Mouse (Mus musculus) liver, embryonic 14.5 days (tissue): ENCODE data around the gene Olfr907. TPM values are rescaled to one million over a fixed set of nuclear protein-coding genes. Genes with fewer than 3 reads are reported as not detected.

Source experiments
- ATAC-seq: fragments of 200-750 bp; cut with Nextera tagmentation; 2 replicates; pipeline ENCODE4 v1.8.0; 2017; ENCODE audit warnings: moderate number of reproducible peaks, mild to moderate bottlenecking, moderate library complexity; ENCODE audit not compliant: insufficient read depth
- DNase-seq, 3 experiments: peaks; one replicate each; pipeline ENCODE4 v3.0.0-alpha.2; 2012 to 2013; ENCODE audit warnings: low read depth in 3 of 3, low spot score in 3 of 3
- H3K27ac ChIP-seq: fragments of 300-500 bp; sonication (generic); 2 replicates; pipeline ENCODE4 v1.5.1; 2014; ENCODE audit warnings: moderate library complexity, mild to moderate bottlenecking, control low read depth, inconsistent platforms
- H3K27me3 ChIP-seq: fragments of 300-500 bp; sonication (generic); 2 replicates; pipeline ENCODE4 v1.6.1; 2014; ENCODE audit warnings: mild to moderate bottlenecking, low read length, moderate library complexity; ENCODE audit not compliant: control insufficient read depth, insufficient read depth
- H3K36me3 ChIP-seq: fragments of 300-500 bp; sonication (generic); replicated peaks from 2 replicates; pipeline ENCODE4 v1.6.1; 2014; ENCODE audit warnings: low read depth; ENCODE audit not compliant: control insufficient read depth, insufficient read depth
- H3K4me1 ChIP-seq, 2 experiments: fragments of 200-500 bp in 1 of 2; fragments of 300-500 bp in 1 of 2; sonication (generic) in 1 of 2; replicated peaks; 2 replicates each; pipeline ENCODE4 v1.6.1; 2012 to 2014; ENCODE audit warnings: antibody characterized with exemption in 1 of 2, inconsistent platforms in 1 of 2, low read length in 1 of 2; ENCODE audit not compliant: control insufficient read depth in 2 of 2, insufficient read depth in 2 of 2
- H3K4me2 ChIP-seq: fragments of 300-500 bp; sonication (generic); 2 replicates; pipeline ENCODE4 v1.6.1; 2014; ENCODE audit warnings: low read depth, mild to moderate bottlenecking, control low read depth, moderate library complexity
- H3K4me3 ChIP-seq, 2 experiments: fragments of 200-500 bp in 1 of 2; fragments of 300-500 bp in 1 of 2; sonication (generic) in 1 of 2; 2 replicates each; pipeline ENCODE4 v1.5.1; 2012 to 2014; ENCODE audit warnings: low read depth in 2 of 2, low read length in 2 of 2, mild to moderate bottlenecking in 2 of 2, control low read depth in 1 of 2, inconsistent platforms in 1 of 2, moderate library complexity in 1 of 2; ENCODE audit not compliant: insufficient read depth in 1 of 2
- H3K9ac ChIP-seq: fragments of 300-500 bp; sonication (generic); replicated peaks from 2 replicates; pipeline ENCODE4 v1.6.1; 2014; ENCODE audit warnings: mild to moderate bottlenecking, control low read depth, moderate library complexity
- H3K9me3 ChIP-seq: fragments of 300-500 bp; sonication (generic); 2 replicates; pipeline ENCODE4 v1.6.1; 2016; ENCODE audit warnings: low read length, mixed read lengths; ENCODE audit not compliant: control insufficient read depth
- CTCF ChIP-seq: IDR thresholded peaks from 2 replicates; pipeline ENCODE4 v1.5.1; 2016; ENCODE audit warnings: antibody characterized with exemption, low read depth, control low read depth
- EP300 ChIP-seq: IDR thresholded peaks from 2 replicates; pipeline ENCODE4 v1.6.1; 2016; ENCODE audit warnings: antibody characterized with exemption, low read depth
- WGBS: fragments of 180-500 bp; shearing (Covaris S2); extraction: QIAGEN DNeasy Blood & Tissue Kit; methylation state at CpG from one replicate; pipeline ENCODE4 v1.1.7; 2014; ENCODE audit not compliant: insufficient replicate concordance; 5-methylcytosine and 5-hydroxymethylcytosine counted together
- polyA plus RNA-seq, 2 experiments: library from polyadenylated mRNA; depleted of rRNA in 1 of 2; stranded (reverse) in 1 of 2; unstranded in 1 of 2; fragments of >200 nt; fragmentation: Nextera tagmentation in 1 of 2; extraction: Ambion mirVana in 1 of 2; gene quantifications; 2 replicates each; pipeline versions ENCODE4 v1.2.1 to v1.2.3; 2012 to 2014

Olfr907 gene
- polyA plus RNA-seq, 2 experiments = not detected

DNA sequence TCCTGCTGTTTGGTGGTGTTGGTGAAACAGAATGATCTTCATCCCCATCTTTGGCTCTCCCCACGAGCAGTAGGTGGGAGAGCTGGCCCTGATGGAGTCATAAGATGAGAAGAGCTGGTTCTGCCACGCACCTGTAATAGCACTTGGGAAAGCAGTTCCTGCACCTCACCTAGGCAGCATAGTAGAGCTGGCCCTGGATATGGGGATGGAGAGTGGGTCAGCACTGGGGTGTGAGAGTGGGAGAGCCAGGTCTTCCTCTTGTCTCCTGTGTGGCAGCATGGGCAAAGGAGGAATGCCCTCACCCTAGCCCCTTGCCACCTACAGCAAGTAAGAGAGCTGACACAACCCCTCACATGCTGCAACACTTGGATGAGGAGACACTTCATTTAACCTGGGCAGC is 16.8 kb downstream of the Olfr907 start:
- H3K4me3 ChIP-seq = no peak overlapping the region
- no peak overlapping the region for H3K9ac ChIP-seq
- H3K27ac ChIP-seq = no peak overlapping the region
- TF ChIP-seq EP300 = no peak
- no peak for TF ChIP-seq CTCF
- DNase-seq = no peak
- no peaks in the 10 kb centered on the region for H3K36me3 ChIP-seq
- H3K4me1 ChIP-seq = no peaks in the 10 kb centered on the region
- ATAC-seq = no peak
- WGBS = 34% methylated on average over 2 of the region's 2 CpGs
- no peaks in the 10 kb centered on the region for H3K27me3 ChIP-seq
- H3K4me2 ChIP-seq = no peak overlapping the region
- H3K9me3 ChIP-seq = no peaks in the 10 kb centered on the region

DNA sequence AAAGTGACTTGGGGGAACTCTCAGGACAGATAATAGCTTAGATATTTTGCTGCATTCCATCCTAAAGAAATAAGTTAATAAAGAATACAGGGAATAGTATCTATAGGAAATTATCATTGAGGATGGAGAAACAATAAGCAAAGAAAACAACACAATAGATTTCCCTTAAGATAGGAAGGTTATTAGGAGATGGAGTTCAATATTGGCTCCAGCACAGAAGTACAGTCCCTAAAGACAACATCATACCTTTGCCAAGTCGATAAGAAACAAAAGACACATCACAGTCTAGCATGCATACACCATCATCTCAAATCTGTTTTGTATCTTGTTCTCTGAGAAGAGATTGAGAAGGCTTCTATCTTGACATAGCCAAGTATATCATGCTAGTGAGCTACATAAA is 25.7 kb downstream of the Olfr907 start, which contains the start of gene Olfr911-ps1:
TSS of gene Olfr911-ps1 (plus strand) at position 301 of the 400 bp plus-strand sequence.
- TF ChIP-seq CTCF (no peak), EP300 (no peak)
- Histone ChIP-seq H3K4me2 (no peak within 1 kb of the TSS), H3K36me3 (no peaks in the 10 kb centered on the region), H3K4me3 (no peak within 1 kb of the TSS), H3K27me3 (no peaks in the 10 kb centered on the region), H3K9ac (no peak within 1 kb of the TSS), H3K4me1 (no peaks in the 10 kb centered on the region), H3K9me3 (no peaks in the 10 kb centered on the region), H3K27ac (no peak within 1 kb of the TSS)
- no peak for ATAC-seq
- 33% methylated on average over 1 of the region's 1 CpGs for WGBS
- DNase-seq = no peak

DNA sequence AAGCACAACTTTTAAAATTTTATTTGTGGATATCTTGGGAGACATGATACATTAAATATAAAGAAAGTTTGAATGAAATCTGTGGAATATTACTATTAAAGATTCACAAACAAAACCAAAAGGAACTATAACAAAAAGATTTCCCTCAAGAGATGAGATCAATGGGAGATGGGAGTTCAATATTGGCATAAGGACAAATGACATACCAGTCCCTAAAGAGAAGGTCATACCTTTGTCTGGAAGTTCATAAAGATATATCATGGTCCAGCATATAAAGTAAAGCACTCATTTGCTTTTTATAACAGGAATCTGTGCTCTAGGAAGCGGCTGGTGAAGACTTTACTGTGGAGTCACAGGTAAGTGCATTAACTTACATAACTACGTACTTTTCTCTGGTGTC is 41.9 kb downstream of the Olfr907 start, which contains the start of gene Olfr910:
TSS of gene Olfr910 (plus strand) at position 301 of the 400 bp plus-strand sequence.
- Histone ChIP-seq H3K4me2 (no peak within 1 kb of the TSS), H3K27ac (no peak within 1 kb of the TSS), H3K27me3 (no peaks in the 10 kb centered on the region), H3K9me3 (no peaks in the 10 kb centered on the region), H3K4me3 (no peak within 1 kb of the TSS), H3K4me1 (no peaks in the 10 kb centered on the region), H3K36me3 (no peaks in the 10 kb centered on the region), H3K9ac (no peak within 1 kb of the TSS)
- TF ChIP-seq EP300 (no peak), CTCF (no peak)
- WGBS = 63% methylated on average over 2 of the region's 2 CpGs
- DNase-seq (no peak), ATAC-seq (no peak)

Other genes with a start within 250 kb of the Olfr907 start
- not detected in 2 replicates for gene Olfr143, start 243.0 kb upstream of the Olfr907 start, polyA plus RNA-seq (2012; rRNA removed)
- not detected in 2 replicates for gene Olfr143, start 243.0 kb upstream of the Olfr907 start, polyA plus RNA-seq (2014; fragmentation: Nextera tagmentation; extraction: Ambion mirVana)
- not detected in 2 replicates for gene Olfr895, start 227.9 kb upstream of the Olfr907 start, polyA plus RNA-seq (2012; rRNA removed)
- not detected in 2 replicates for gene Olfr895, start 227.9 kb upstream of the Olfr907 start, polyA plus RNA-seq (2014; fragmentation: Nextera tagmentation; extraction: Ambion mirVana)
- not detected in 2 replicates for gene Olfr896-ps1, start 204.7 kb upstream of the Olfr907 start, polyA plus RNA-seq (2012; rRNA removed)
- gene Olfr896-ps1, start 204.7 kb upstream of the Olfr907 start, polyA plus RNA-seq (2014; fragmentation: Nextera tagmentation; extraction: Ambion mirVana) = not detected in 2 replicates
- not detected in 2 replicates for gene Olfr25, start 166.7 kb upstream of the Olfr907 start, polyA plus RNA-seq (2012; rRNA removed)
- gene Olfr25, start 166.7 kb upstream of the Olfr907 start, polyA plus RNA-seq (2014; fragmentation: Nextera tagmentation; extraction: Ambion mirVana) = not detected in 2 replicates
- gene Olfr898, start 147.4 kb upstream of the Olfr907 start, polyA plus RNA-seq (2012; rRNA removed) = not detected in 2 replicates
- not detected in 2 replicates for gene Olfr898, start 147.4 kb upstream of the Olfr907 start, polyA plus RNA-seq (2014; fragmentation: Nextera tagmentation; extraction: Ambion mirVana)
- not detected in 2 replicates for gene Olfr250, start 128.9 kb upstream of the Olfr907 start, polyA plus RNA-seq (2012; rRNA removed)
- gene Olfr250, start 128.9 kb upstream of the Olfr907 start, polyA plus RNA-seq (2014; fragmentation: Nextera tagmentation; extraction: Ambion mirVana) = not detected in 2 replicates
- gene Olfr251, start 118.7 kb upstream of the Olfr907 start, polyA plus RNA-seq (2012; rRNA removed) = not detected in 2 replicates
- gene Olfr251, start 118.7 kb upstream of the Olfr907 start, polyA plus RNA-seq (2014; fragmentation: Nextera tagmentation; extraction: Ambion mirVana) = not detected in 2 replicates
- gene Olfr147, start 94.1 kb upstream of the Olfr907 start, polyA plus RNA-seq (2012; rRNA removed) = not detected in 2 replicates
- not detected in 2 replicates for gene Olfr147, start 94.1 kb upstream of the Olfr907 start, polyA plus RNA-seq (2014; fragmentation: Nextera tagmentation; extraction: Ambion mirVana)
- gene Olfr901, start 66.3 kb upstream of the Olfr907 start, polyA plus RNA-seq (2012; rRNA removed) = not detected in 2 replicates
- gene Olfr901, start 66.3 kb upstream of the Olfr907 start, polyA plus RNA-seq (2014; fragmentation: Nextera tagmentation; extraction: Ambion mirVana) = not detected in 2 replicates
- not detected in 2 replicates for gene Olfr902, start 48.1 kb upstream of the Olfr907 start, polyA plus RNA-seq (2012; rRNA removed)
- gene Olfr902, start 48.1 kb upstream of the Olfr907 start, polyA plus RNA-seq (2014; fragmentation: Nextera tagmentation; extraction: Ambion mirVana) = not detected in 2 replicates
- not detected in 2 replicates for gene Olfr904, start 32.7 kb upstream of the Olfr907 start, polyA plus RNA-seq (2012; rRNA removed)
- gene Olfr904, start 32.7 kb upstream of the Olfr907 start, polyA plus RNA-seq (2014; fragmentation: Nextera tagmentation; extraction: Ambion mirVana) = not detected in 2 replicates
- not detected in 2 replicates for gene Olfr905, start 24.7 kb upstream of the Olfr907 start, polyA plus RNA-seq (2012; rRNA removed)
- gene Olfr905, start 24.7 kb upstream of the Olfr907 start, polyA plus RNA-seq (2014; fragmentation: Nextera tagmentation; extraction: Ambion mirVana) = not detected in 2 replicates
- gene Olfr906, start 8.7 kb upstream of the Olfr907 start, polyA plus RNA-seq (2012; rRNA removed) = not detected in 2 replicates
- gene Olfr906, start 8.7 kb upstream of the Olfr907 start, polyA plus RNA-seq (2014; fragmentation: Nextera tagmentation; extraction: Ambion mirVana) = not detected in 2 replicates
- gene Olfr911-ps1, start 25.8 kb downstream of the Olfr907 start, polyA plus RNA-seq (2012; rRNA removed) = not detected in 2 replicates
- not detected in 2 replicates for gene Olfr911-ps1, start 25.8 kb downstream of the Olfr907 start, polyA plus RNA-seq (2014; fragmentation: Nextera tagmentation; extraction: Ambion mirVana)
- gene Olfr910, start 42.0 kb downstream of the Olfr907 start, polyA plus RNA-seq (2012; rRNA removed) = not detected in 2 replicates
- not detected in 2 replicates for gene Olfr910, start 42.0 kb downstream of the Olfr907 start, polyA plus RNA-seq (2014; fragmentation: Nextera tagmentation; extraction: Ambion mirVana)
- gene Olfr912, start 84.4 kb downstream of the Olfr907 start, polyA plus RNA-seq (2012; rRNA removed) = not detected in 2 replicates
- gene Olfr912, start 84.4 kb downstream of the Olfr907 start, polyA plus RNA-seq (2014; fragmentation: Nextera tagmentation; extraction: Ambion mirVana) = not detected in 2 replicates
- gene Olfr913, start 97.0 kb downstream of the Olfr907 start, polyA plus RNA-seq (2012; rRNA removed) = not detected in 2 replicates
- gene Olfr913, start 97.0 kb downstream of the Olfr907 start, polyA plus RNA-seq (2014; fragmentation: Nextera tagmentation; extraction: Ambion mirVana) = not detected in 2 replicates
- gene Olfr914, start 109.3 kb downstream of the Olfr907 start, polyA plus RNA-seq (2012; rRNA removed) = not detected in 2 replicates
- not detected in 2 replicates for gene Olfr914, start 109.3 kb downstream of the Olfr907 start, polyA plus RNA-seq (2014; fragmentation: Nextera tagmentation; extraction: Ambion mirVana)
- not detected in 2 replicates for gene Olfr916, start 164.1 kb downstream of the Olfr907 start, polyA plus RNA-seq (2012; rRNA removed)
- gene Olfr916, start 164.1 kb downstream of the Olfr907 start, polyA plus RNA-seq (2014; fragmentation: Nextera tagmentation; extraction: Ambion mirVana) = not detected in 2 replicates
- not detected in 2 replicates for gene Olfr917, start 170.0 kb downstream of the Olfr907 start, polyA plus RNA-seq (2012; rRNA removed)
- gene Olfr917, start 170.0 kb downstream of the Olfr907 start, polyA plus RNA-seq (2014; fragmentation: Nextera tagmentation; extraction: Ambion mirVana) = not detected in 2 replicates
- gene Olfr918, start 178.8 kb downstream of the Olfr907 start, polyA plus RNA-seq (2012; rRNA removed) = not detected in 2 replicates
- gene Olfr918, start 178.8 kb downstream of the Olfr907 start, polyA plus RNA-seq (2014; fragmentation: Nextera tagmentation; extraction: Ambion mirVana) = not detected in 2 replicates
- gene Olfr919, start 207.9 kb downstream of the Olfr907 start, polyA plus RNA-seq (2012; rRNA removed) = not detected in 2 replicates
- not detected in 2 replicates for gene Olfr919, start 207.9 kb downstream of the Olfr907 start, polyA plus RNA-seq (2014; fragmentation: Nextera tagmentation; extraction: Ambion mirVana)
- gene Vwa5a, start 222.5 kb downstream of the Olfr907 start, polyA plus RNA-seq (2012; rRNA removed) = 3.0 and 4.5 TPM in 2 replicates
- 8.5 TPM in 2 replicates for gene Vwa5a, start 222.5 kb downstream of the Olfr907 start, polyA plus RNA-seq (2014; fragmentation: Nextera tagmentation; extraction: Ambion mirVana)